Mouse (Mus musculus): Measurements from ENCODE around the gene Nudt22.

DNA sequence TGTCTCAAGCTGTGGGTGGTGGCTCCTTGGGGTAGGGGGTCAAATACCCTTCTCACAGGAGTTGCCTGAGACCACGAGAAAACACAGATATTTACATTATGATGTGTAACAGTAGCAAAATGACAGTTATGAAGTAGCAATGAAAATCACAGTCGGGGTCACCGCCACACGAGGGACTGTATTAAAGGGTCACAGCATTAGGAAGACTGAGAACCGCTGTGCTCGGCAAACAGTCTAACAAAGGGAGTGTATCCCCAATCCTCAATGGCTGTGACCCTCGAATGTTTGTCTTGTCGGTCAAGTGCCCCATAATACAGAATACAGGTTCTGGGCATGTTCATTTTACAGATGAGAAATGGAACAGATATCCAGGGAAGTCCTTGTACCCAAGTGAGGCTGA is 1.9 kb downstream of the Nudt22 start:
- no peak for TF ChIP-seq POLR2A (IDR thresholded peaks at IDR 0.05; ENCODE audit: low read depth, low read length)
- TF ChIP-seq CTCF (IDR thresholded peaks at IDR 0.05; ENCODE audit: extremely low read depth, insufficient read length, insufficient replicate concordance, low read depth, low read length): no peak
